15 mouse cellular contexts compared by ENCODE assay signal in genomic region chr11:97776497-97777128, GRCm38 (mm10). TPM values are rescaled to one million over a fixed set of nuclear protein-coding genes. Genes with fewer than 3 reads are reported as not detected.
DNase-seq lines count a peak whose midpoint lies in the region; ATAC-seq and TF ChIP-seq lines count a peak whose summit lies in the region.
"Had no signal": no experiment of that assay in that cellular context is flagged by ENCODE, and none has a peak within 500 bp of the region (broad histone marks: within the 10 kb centered on the region; RNA-seq: fewer than 3 reads in every experiment).

No protein-coding gene starts in this region.

- H3K4me2 ChIP-seq in hindbrain, embryonic 12.5 days (replicated peaks) = no peak overlapping the region
- no peak overlapping the region for H3K4me2 ChIP-seq in midbrain, embryonic 14.5 days (ENCODE audit: low read length)
- H3K4me2 ChIP-seq in intestine, embryonic 16.5 days (ENCODE audit: low read depth, low read length) = no peak overlapping the region
- no peak overlapping the region for H3K4me2 ChIP-seq in stomach, postnatal 0 days (replicated peaks; ENCODE audit: low read depth)
- H3K4me2 ChIP-seq: heart, embryonic 13.5 days; lung, embryonic 15.5 days had no signal

- no peaks in the 10 kb centered on the region for H3K9me3 ChIP-seq in hindbrain, embryonic 10.5 days
- H3K9me3 ChIP-seq in hindbrain, embryonic 12.5 days (replicated peaks) = no peaks in the 10 kb centered on the region
- no peaks in the 10 kb centered on the region for H3K9me3 ChIP-seq in midbrain, embryonic 10.5 days (replicated peaks)
- no peaks in the 10 kb centered on the region for H3K9me3 ChIP-seq in midbrain, embryonic 14.5 days (ENCODE audit: control insufficient read depth, low read length)
- H3K9me3 ChIP-seq in intestine, embryonic 16.5 days (ENCODE audit: control insufficient read depth, low read length) = no peaks in the 10 kb centered on the region
- no peaks in the 10 kb centered on the region for H3K9me3 ChIP-seq in stomach, postnatal 0 days (ENCODE audit: control insufficient read depth, low read length)
- H3K9me3 ChIP-seq: heart, embryonic 13.5 days; lung, embryonic 15.5 days had no signal

- TF ChIP-seq EP300 in stomach, postnatal 0 days (optimal IDR thresholded peaks at IDR 0.05) = no peak

- WGBS in hindbrain, embryonic 10.5 days = 57% methylated on average over 5 of the region's 5 CpGs
- 61% methylated on average over 5 of the region's 5 CpGs for WGBS in hindbrain, embryonic 12.5 days
- 60% methylated on average over 5 of the region's 5 CpGs for WGBS in midbrain, embryonic 10.5 days
- 61% methylated on average over 5 of the region's 5 CpGs for WGBS in midbrain, embryonic 14.5 days
- WGBS in intestine, embryonic 16.5 days = 65% methylated on average over 5 of the region's 5 CpGs
- 53% methylated on average over 5 of the region's 5 CpGs for WGBS in stomach, postnatal 0 days

- no peak for TF ChIP-seq CTCF in stomach, postnatal 0 days (IDR thresholded peaks at IDR 0.05; ENCODE audit: low read depth)

- no peaks in the 10 kb centered on the region for H3K27me3 ChIP-seq in hindbrain, embryonic 10.5 days (ENCODE audit: insufficient read depth, poor library complexity, severe bottlenecking)
- no peaks in the 10 kb centered on the region for H3K27me3 ChIP-seq in hindbrain, embryonic 12.5 days
- H3K27me3 ChIP-seq in midbrain, embryonic 10.5 days (ENCODE audit: low read depth, poor library complexity, severe bottlenecking) = no peaks in the 10 kb centered on the region
- no peaks in the 10 kb centered on the region for H3K27me3 ChIP-seq in midbrain, embryonic 14.5 days (ENCODE audit: control insufficient read depth, insufficient read depth, low read length)
- H3K27me3 ChIP-seq in intestine, embryonic 16.5 days (replicated peaks; ENCODE audit: control insufficient read depth, insufficient read depth, low read length) = no peaks in the 10 kb centered on the region
- no peaks in the 10 kb centered on the region for H3K27me3 ChIP-seq in stomach, postnatal 0 days (ENCODE audit: control insufficient read depth, insufficient read depth, low read length)
- H3K27me3 ChIP-seq: heart, embryonic 13.5 days; lung, embryonic 15.5 days had no signal

- no peak overlapping the region for H3K9ac ChIP-seq in hindbrain, embryonic 12.5 days
- no peak overlapping the region for H3K9ac ChIP-seq in midbrain, embryonic 14.5 days (replicated peaks; ENCODE audit: low read length)
- H3K9ac ChIP-seq in intestine, embryonic 16.5 days (ENCODE audit: low read depth, low read length) = no peak overlapping the region
- no peak overlapping the region for H3K9ac ChIP-seq in stomach, postnatal 0 days (ENCODE audit: low read length)
- H3K9ac ChIP-seq: heart, embryonic 13.5 days; lung, embryonic 15.5 days had no signal

- DNase-seq in hindbrain, embryonic 10.5 days (ENCODE audit: low spot score) = peak; percentile 14
- peak; percentile 34 for DNase-seq in midbrain, embryonic 10.5 days (ENCODE audit: low spot score)
- DNase-seq in midbrain, embryonic 14.5 days = no peak
- DNase-seq in stomach, postnatal 0 days (ENCODE audit: low spot score) = no peak
- DNase-seq in left cerebral cortex, adult 8-10 months (ENCODE audit: low spot score in 2 of 2) = no peak
- DNase-seq: cerebellum, adult 9-11 months; gastrocnemius, adult 2 months; layer of hippocampus, postnatal 36 days had no signal

- no peak for ATAC-seq in hindbrain, embryonic 12.5 days (ENCODE audit: low FRiP score)
- ATAC-seq in midbrain, embryonic 14.5 days (ENCODE audit: low FRiP score, low TSS enrichment) = no peak
- ATAC-seq in intestine, embryonic 16.5 days = peak; percentile 47
- peak; percentile 19 for ATAC-seq in stomach, postnatal 0 days (ENCODE audit: low FRiP score, low TSS enrichment)
- no peak for ATAC-seq in CD4-positive, CD25-positive, alpha-beta regulatory T cell, adult 4 months

- peaks cover 66% of the 10 kb centered on the region for H3K36me3 ChIP-seq in hindbrain, embryonic 10.5 days
- H3K36me3 ChIP-seq in hindbrain, embryonic 12.5 days = peaks cover 60% of the 10 kb centered on the region
- peaks cover 70% of the 10 kb centered on the region for H3K36me3 ChIP-seq in midbrain, embryonic 10.5 days
- peaks cover 58% of the 10 kb centered on the region for H3K36me3 ChIP-seq in midbrain, embryonic 14.5 days (ENCODE audit: control insufficient read depth, insufficient read depth, low read length)
- H3K36me3 ChIP-seq in intestine, embryonic 16.5 days (ENCODE audit: control insufficient read depth, insufficient read depth, low read length) = peaks cover 20% of the 10 kb centered on the region; the same call in 1 of the 2 replicates
- H3K36me3 ChIP-seq in stomach, postnatal 0 days (ENCODE audit: control insufficient read depth, insufficient read depth, low read length) = peaks cover 24% of the 10 kb centered on the region

- no peak overlapping the region for H3K4me3 ChIP-seq in hindbrain, embryonic 10.5 days
- no peak overlapping the region for H3K4me3 ChIP-seq in hindbrain, embryonic 12.5 days
- H3K4me3 ChIP-seq in midbrain, embryonic 10.5 days = peak overlapping the region; percentile 5; the same call in 1 of the 2 replicates
- no peak overlapping the region for H3K4me3 ChIP-seq in midbrain, embryonic 14.5 days (replicated peaks; ENCODE audit: low read depth, low read length)
- H3K4me3 ChIP-seq in intestine, embryonic 16.5 days (ENCODE audit: low read length) = no peak overlapping the region
- no peak overlapping the region for H3K4me3 ChIP-seq in stomach, postnatal 0 days (ENCODE audit: low read depth, low read length)
- H3K4me3 ChIP-seq: gastrocnemius, adult 2 months; heart, embryonic 13.5 days; lung, embryonic 15.5 days had no signal

- H3K27ac ChIP-seq in hindbrain, embryonic 10.5 days = no peak overlapping the region
- no peak overlapping the region for H3K27ac ChIP-seq in hindbrain, embryonic 12.5 days
- no peak overlapping the region for H3K27ac ChIP-seq in midbrain, embryonic 10.5 days (replicated peaks)
- no peak overlapping the region for H3K27ac ChIP-seq in midbrain, embryonic 14.5 days (replicated peaks; ENCODE audit: low read depth, low read length)
- H3K27ac ChIP-seq in intestine, embryonic 16.5 days (ENCODE audit: low read length) = no peak overlapping the region
- 0 out of 2 replicates have a peak overlapping the region, but pooled peaks have one; percentile 5 for H3K27ac ChIP-seq in stomach, postnatal 0 days (replicated peaks)
- H3K27ac ChIP-seq: gastrocnemius, adult 2 months; heart, embryonic 13.5 days; lung, embryonic 15.5 days had no signal

- peaks cover 29% of the 10 kb centered on the region for H3K4me1 ChIP-seq in hindbrain, embryonic 10.5 days (replicated peaks)
- H3K4me1 ChIP-seq in hindbrain, embryonic 12.5 days = peaks cover 21% of the 10 kb centered on the region
- H3K4me1 ChIP-seq in midbrain, embryonic 10.5 days = peaks cover 28% of the 10 kb centered on the region
- peaks cover 9% of the 10 kb centered on the region; the same call in 1 of the 2 replicates for H3K4me1 ChIP-seq in midbrain, embryonic 14.5 days (ENCODE audit: control insufficient read depth, insufficient read depth, low read length)
- peaks cover 11% of the 10 kb centered on the region for H3K4me1 ChIP-seq in intestine, embryonic 16.5 days (ENCODE audit: control insufficient read depth, insufficient read depth, low read length)
- no peaks in the 10 kb centered on the region for H3K4me1 ChIP-seq in stomach, postnatal 0 days (replicated peaks; ENCODE audit: control insufficient read depth, insufficient read depth)

RNA-seq across cellular contexts. Expression of gene 1700001P01Rik, which starts 0.9 kb away (rescaled TPM):
- 0.37 and 0.80 TPM in 2 replicates for polyA plus RNA-seq in hindbrain, embryonic 10.5 days (2016; fragmentation: Nextera tagmentation; extraction: Ambion mirVana)
- polyA plus RNA-seq in hindbrain, embryonic 12.5 days (2016; fragmentation: Nextera tagmentation; extraction: Ambion mirVana) = 0.68 and 0.98 TPM in 2 replicates
- 0.20 and 0.46 TPM in 2 replicates for polyA plus RNA-seq in midbrain, embryonic 10.5 days (2016; fragmentation: Nextera tagmentation; extraction: Ambion mirVana)
- not detected in 2 replicates for polyA plus RNA-seq in midbrain, embryonic 14.5 days (2014; fragmentation: Nextera tagmentation; extraction: Ambion mirVana)
- polyA plus RNA-seq in intestine, embryonic 16.5 days (2015; fragmentation: Nextera tagmentation; extraction: Ambion mirVana) = not detected in 2 replicates
- not detected in 2 replicates for polyA plus RNA-seq in stomach, postnatal 0 days (2015; fragmentation: Nextera tagmentation; extraction: Ambion mirVana)
- total RNA-seq in left cerebral cortex, adult 8-10 months (2022) = 1 to 10 TPM in 1 of 4 experiments, under 1 TPM in 2, not detected in 1; 0.65 to 1.2 (median 0.84) TPM
- not detected for polyA plus RNA-seq in CD4-positive, CD25-positive, alpha-beta regulatory T cell, adult 4 months (2017; shearing (Covaris generic))
- total RNA-seq: monocyte, adult 5-6 weeks had no signal
- polyA plus RNA-seq: heart, embryonic 13.5 days; spleen, adult 2 months had no signal

RNA-seq across cellular contexts. Expression of gene Rpl23, which starts 5.6 kb away (rescaled TPM):
- 381 and 439 TPM in 2 replicates for polyA plus RNA-seq in hindbrain, embryonic 10.5 days (2016; fragmentation: Nextera tagmentation; extraction: Ambion mirVana)
- 347 and 376 TPM in 2 replicates for polyA plus RNA-seq in hindbrain, embryonic 12.5 days (2016; fragmentation: Nextera tagmentation; extraction: Ambion mirVana)
- 378 and 451 TPM in 2 replicates for polyA plus RNA-seq in midbrain, embryonic 10.5 days (2016; fragmentation: Nextera tagmentation; extraction: Ambion mirVana)
- 363 and 413 TPM in 2 replicates for polyA plus RNA-seq in midbrain, embryonic 14.5 days (2014; fragmentation: Nextera tagmentation; extraction: Ambion mirVana)
- 466 and 491 TPM in 2 replicates for polyA plus RNA-seq in intestine, embryonic 16.5 days (2015; fragmentation: Nextera tagmentation; extraction: Ambion mirVana)
- polyA plus RNA-seq in stomach, postnatal 0 days (2015; fragmentation: Nextera tagmentation; extraction: Ambion mirVana) = 585 and 586 TPM in 2 replicates
- total RNA-seq in left cerebral cortex, adult 8-10 months (2022) = 100 to 1,000 TPM; 331 to 461 (median 392) TPM
- polyA plus RNA-seq in CD4-positive, CD25-positive, alpha-beta regulatory T cell, adult 4 months (2017; shearing (Covaris generic)) = 1,000 to 10,000 TPM in 1 of 2 experiments, 100 to 1,000 TPM in 1; 884 to 1,093 TPM

RNA-seq across cellular contexts. Expression of gene Cwc25, which starts 10.3 kb away (rescaled TPM):
- polyA plus RNA-seq in hindbrain, embryonic 10.5 days (2016; fragmentation: Nextera tagmentation; extraction: Ambion mirVana) = 19.4 and 20.6 TPM in 2 replicates
- 22.0 and 25.4 TPM in 2 replicates for polyA plus RNA-seq in hindbrain, embryonic 12.5 days (2016; fragmentation: Nextera tagmentation; extraction: Ambion mirVana)
- polyA plus RNA-seq in midbrain, embryonic 10.5 days (2016; fragmentation: Nextera tagmentation; extraction: Ambion mirVana) = 20.5 and 21.8 TPM in 2 replicates
- polyA plus RNA-seq in midbrain, embryonic 14.5 days (2014; fragmentation: Nextera tagmentation; extraction: Ambion mirVana) = 10.9 and 13.2 TPM in 2 replicates
- 11.1 and 11.9 TPM in 2 replicates for polyA plus RNA-seq in intestine, embryonic 16.5 days (2015; fragmentation: Nextera tagmentation; extraction: Ambion mirVana)
- polyA plus RNA-seq in stomach, postnatal 0 days (2015; fragmentation: Nextera tagmentation; extraction: Ambion mirVana) = 9.0 TPM in 2 replicates
- total RNA-seq in left cerebral cortex, adult 8-10 months (2022) = 10 to 100 TPM; 17.0 to 20.6 (median 19.1) TPM
- 10 to 100 TPM; 25.2 to 33.8 TPM for polyA plus RNA-seq in CD4-positive, CD25-positive, alpha-beta regulatory T cell, adult 4 months (2017; shearing (Covaris generic))

RNA-seq across cellular contexts. Expression of gene Lasp1, which starts 22.2 kb away (rescaled TPM):
- polyA plus RNA-seq in hindbrain, embryonic 10.5 days (2016; fragmentation: Nextera tagmentation; extraction: Ambion mirVana) = 77.7 and 90.1 TPM in 2 replicates
- polyA plus RNA-seq in hindbrain, embryonic 12.5 days (2016; fragmentation: Nextera tagmentation; extraction: Ambion mirVana) = 111 and 120 TPM in 2 replicates
- 75.1 and 88.8 TPM in 2 replicates for polyA plus RNA-seq in midbrain, embryonic 10.5 days (2016; fragmentation: Nextera tagmentation; extraction: Ambion mirVana)
- polyA plus RNA-seq in midbrain, embryonic 14.5 days (2014; fragmentation: Nextera tagmentation; extraction: Ambion mirVana) = 114 and 138 TPM in 2 replicates
- 141 and 148 TPM in 2 replicates for polyA plus RNA-seq in intestine, embryonic 16.5 days (2015; fragmentation: Nextera tagmentation; extraction: Ambion mirVana)
- 84.0 and 90.1 TPM in 2 replicates for polyA plus RNA-seq in stomach, postnatal 0 days (2015; fragmentation: Nextera tagmentation; extraction: Ambion mirVana)
- 100 to 1,000 TPM; 138 to 169 (median 155) TPM for total RNA-seq in left cerebral cortex, adult 8-10 months (2022)
- 10 to 100 TPM; 46.4 to 49.9 TPM for polyA plus RNA-seq in CD4-positive, CD25-positive, alpha-beta regulatory T cell, adult 4 months (2017; shearing (Covaris generic))

RNA-seq across cellular contexts. Expression of gene Pip4k2b, which starts 32.1 kb away (rescaled TPM):
- 1.8 and 2.0 TPM in 2 replicates for polyA plus RNA-seq in hindbrain, embryonic 10.5 days (2016; fragmentation: Nextera tagmentation; extraction: Ambion mirVana)
- 2.6 and 3.4 TPM in 2 replicates for polyA plus RNA-seq in hindbrain, embryonic 12.5 days (2016; fragmentation: Nextera tagmentation; extraction: Ambion mirVana)
- polyA plus RNA-seq in midbrain, embryonic 10.5 days (2016; fragmentation: Nextera tagmentation; extraction: Ambion mirVana) = 1.4 and 1.5 TPM in 2 replicates
- polyA plus RNA-seq in midbrain, embryonic 14.5 days (2014; fragmentation: Nextera tagmentation; extraction: Ambion mirVana) = 4.8 and 7.7 TPM in 2 replicates
- polyA plus RNA-seq in intestine, embryonic 16.5 days (2015; fragmentation: Nextera tagmentation; extraction: Ambion mirVana) = 0.71 and 0.86 TPM in 2 replicates
- 0.73 and 0.75 TPM in 2 replicates for polyA plus RNA-seq in stomach, postnatal 0 days (2015; fragmentation: Nextera tagmentation; extraction: Ambion mirVana)
- total RNA-seq in left cerebral cortex, adult 8-10 months (2022) = 100 to 1,000 TPM; 109 to 123 (median 110) TPM
- 1 to 10 TPM; 1.4 to 2.2 TPM for polyA plus RNA-seq in CD4-positive, CD25-positive, alpha-beta regulatory T cell, adult 4 months (2017; shearing (Covaris generic))

Comparison
In these comparisons a context has a peak if more than half of its experiments do, and no peak if none do; other contexts are left out.
1. DNase-seq: peak in hindbrain, embryonic 10.5 days (single experiment) and midbrain, embryonic 10.5 days (single experiment); none in midbrain, embryonic 14.5 days (single experiment), stomach, postnatal 0 days (single experiment) and left cerebral cortex, adult 8-10 months (0 of 2).
2. ATAC-seq: peak in intestine, embryonic 16.5 days (single experiment) and stomach, postnatal 0 days (single experiment); none in hindbrain, embryonic 12.5 days (single experiment), midbrain, embryonic 14.5 days (single experiment) and CD4-positive, CD25-positive, alpha-beta regulatory T cell, adult 4 months (single experiment).